Mouse (Mus musculus): ENCODE results near the gene N4bp2. TPM values are rescaled to one million over a fixed set of nuclear protein-coding genes. Genes with fewer than 3 reads are reported as not detected.

N4bp2 gene
- polyA plus RNA-seq, 1 experiment from 2014 or later, result 47.9 TPM

Other genes with a start within 250 kb of the N4bp2 start
- gene Smim14, start 226.3 kb upstream of the N4bp2 start, polyA plus RNA-seq (2014; fragmentation: Nextera tagmentation; extraction: Ambion mirVana), result 92.0 and 108 TPM in 2 replicates
- gene Ube2k, start 226.3 kb upstream of the N4bp2 start, polyA plus RNA-seq (2014; fragmentation: Nextera tagmentation; extraction: Ambion mirVana), result 114 and 120 TPM in 2 replicates
- gene Pds5a, start 65.2 kb upstream of the N4bp2 start, polyA plus RNA-seq (2014; fragmentation: Nextera tagmentation; extraction: Ambion mirVana), result 68.0 and 70.8 TPM in 2 replicates
- 0.37 and 0.66 TPM in 2 replicates for gene Rhoh, start 97.7 kb downstream of the N4bp2 start, polyA plus RNA-seq (2014; fragmentation: Nextera tagmentation; extraction: Ambion mirVana)
- gene Chrna9, start 171.4 kb downstream of the N4bp2 start, polyA plus RNA-seq (2014; fragmentation: Nextera tagmentation; extraction: Ambion mirVana), result not detected in 2 replicates
- 0.29 TPM in 1 of 2 replicates, not detected in the other for gene 9130230L23Rik, start 240.8 kb downstream of the N4bp2 start, polyA plus RNA-seq (2014; fragmentation: Nextera tagmentation; extraction: Ambion mirVana)